Mouse (Mus musculus): ENCODE data around the gene Rarres2.

GRCm38 (mm10) chr6:48540721-48541120 is 31.9 kb downstream of the Rarres2 start:
- TF ChIP-seq TAL1 (IDR thresholded peaks at IDR 0.05; ENCODE audit: low read length) (no peak), GATA1 (IDR thresholded peaks at IDR 0.05; ENCODE audit: low read length) (no peak)
